Mouse (Mus musculus) cerebellum, adult 18-20 months (tissue): ENCODE measurements around the gene Hoxd10.

Source experiments
- DNase-seq, 2 experiments: peaks; one replicate each; pipeline ENCODE4 v3.0.0; 2021

Hoxd10 gene

DNA sequence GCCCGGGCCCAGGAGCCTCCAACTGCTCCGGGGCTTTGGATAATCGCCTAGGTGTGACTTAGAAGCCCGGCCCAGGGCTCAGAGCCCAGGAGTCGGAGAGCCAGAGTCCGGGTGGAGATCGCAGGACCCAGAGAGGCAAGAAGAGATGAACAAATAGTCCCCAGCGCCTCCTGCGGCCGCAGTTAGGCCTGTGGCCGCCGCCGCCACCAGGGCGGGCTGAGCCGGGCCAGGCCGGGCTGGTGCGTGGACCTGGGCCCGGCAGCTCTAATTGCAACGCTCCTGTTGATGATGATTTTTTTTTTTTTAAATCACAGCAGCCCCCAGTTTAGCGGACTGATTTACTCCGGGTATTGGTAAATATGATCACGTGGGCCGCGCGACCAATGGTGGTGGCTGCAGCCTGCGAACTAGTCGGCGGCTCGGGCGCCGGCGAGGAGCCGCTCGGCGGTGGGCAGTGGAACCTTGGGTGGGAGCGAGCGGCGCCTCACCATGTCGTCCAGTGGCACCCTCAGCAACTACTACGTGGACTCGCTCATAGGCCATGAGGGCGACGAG is 5.9 kb downstream of the Hoxd10 start, which contains the start of gene Hoxd9:
Gene Hoxd9 (plus strand): TSS at position 161 of the 555 bp plus-strand sequence.
- no peak for DNase-seq

DNA sequence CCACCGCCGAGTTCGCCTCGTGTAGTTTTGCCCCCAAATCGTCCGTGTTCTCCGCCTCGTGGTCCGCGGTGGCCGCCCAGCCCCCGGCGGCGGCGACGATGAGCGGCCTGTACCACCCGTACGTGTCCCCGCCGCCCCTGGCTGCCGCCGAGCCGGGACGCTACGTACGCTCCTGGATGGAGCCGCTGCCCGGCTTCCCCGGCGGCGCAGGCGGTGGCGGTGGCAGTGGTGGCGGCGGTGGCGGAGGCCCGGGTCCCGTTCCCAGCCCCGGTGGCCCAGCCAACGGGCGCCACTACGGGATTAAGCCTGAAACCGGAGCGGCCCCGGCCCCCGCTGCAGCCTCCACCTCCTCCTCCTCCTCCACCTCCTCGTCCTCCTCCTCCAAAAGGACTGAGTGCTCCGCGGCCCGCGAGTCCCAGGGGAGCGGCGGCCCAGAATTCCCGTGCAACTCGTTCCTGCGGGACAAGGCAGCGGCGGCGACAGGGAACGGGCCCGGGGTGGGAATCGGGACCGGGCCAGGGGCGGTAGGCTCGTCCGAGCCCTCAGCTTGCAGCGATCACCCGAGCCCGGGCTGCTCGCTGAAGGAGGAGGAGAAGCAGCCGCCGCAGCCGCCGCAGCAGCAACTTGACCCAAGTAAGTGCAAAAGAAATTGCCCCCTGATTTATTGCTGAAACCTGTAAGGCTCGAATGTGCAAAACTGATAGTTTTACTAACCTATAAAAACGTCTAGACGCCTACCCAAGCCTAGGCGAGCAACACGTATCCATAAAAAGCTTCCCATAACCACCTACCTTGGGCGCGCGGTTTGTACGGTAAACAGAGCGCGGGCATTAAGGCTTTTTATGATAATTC is 6.7 kb downstream of the Hoxd10 start:
- no peak for DNase-seq

DNA sequence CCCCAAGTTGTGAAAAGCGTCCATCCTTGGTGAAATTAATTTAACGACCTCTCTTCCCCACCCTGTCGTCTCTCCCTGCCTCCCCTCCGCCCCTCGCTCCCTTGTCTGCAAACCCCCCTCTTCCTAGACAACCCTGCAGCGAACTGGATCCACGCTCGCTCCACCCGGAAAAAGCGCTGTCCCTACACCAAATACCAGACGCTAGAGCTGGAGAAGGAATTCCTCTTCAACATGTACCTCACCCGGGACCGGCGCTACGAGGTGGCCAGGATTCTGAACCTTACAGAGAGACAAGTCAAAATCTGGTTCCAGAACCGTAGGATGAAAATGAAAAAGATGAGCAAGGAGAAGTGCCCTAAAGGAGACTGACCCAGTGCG is 7.3 kb downstream of the Hoxd10 start:
- DNase-seq = no peak

DNA sequence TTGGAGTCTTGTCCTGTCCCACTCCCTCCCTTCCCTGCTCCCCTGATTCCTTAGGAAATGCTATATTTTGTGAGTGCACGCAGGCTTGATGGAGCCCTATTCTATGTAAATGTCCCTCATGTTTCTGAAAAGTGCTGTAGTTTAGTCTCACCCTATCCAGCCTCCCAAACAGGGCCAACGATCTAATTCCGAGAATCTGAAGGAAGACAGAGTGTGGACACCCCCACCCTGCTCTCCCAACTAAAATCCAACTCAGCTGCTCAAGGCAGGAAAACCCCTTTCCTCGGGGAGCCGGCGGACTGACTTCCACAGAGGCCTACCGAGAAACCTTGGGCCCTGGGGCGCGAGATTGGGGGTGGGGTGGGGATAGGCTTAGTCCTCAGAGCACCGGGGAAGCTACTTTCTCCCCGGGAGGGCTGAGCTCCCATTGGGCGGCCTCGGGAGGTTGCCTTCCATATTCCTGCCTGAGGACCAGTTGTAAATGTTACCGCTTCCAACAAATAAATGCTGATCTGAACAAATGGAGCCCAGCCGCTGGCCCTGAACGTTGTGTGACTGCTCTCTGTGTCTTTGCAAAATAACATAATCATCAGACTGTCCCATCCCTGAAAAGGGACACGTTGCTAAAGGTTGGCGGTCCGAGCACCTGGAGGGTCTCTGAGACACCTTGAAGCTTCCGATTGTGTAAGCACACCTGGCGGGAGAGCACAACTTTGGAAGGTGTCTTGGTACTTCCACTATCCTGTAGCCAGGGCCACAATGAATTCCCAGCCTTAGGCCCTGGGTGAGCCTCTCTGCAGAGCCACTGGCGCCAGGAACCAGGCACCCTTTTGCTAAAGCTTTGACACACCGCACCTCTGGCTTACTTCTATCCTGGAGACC is 8.2 kb downstream of the Hoxd10 start:
- DNase-seq = no peak

DNA sequence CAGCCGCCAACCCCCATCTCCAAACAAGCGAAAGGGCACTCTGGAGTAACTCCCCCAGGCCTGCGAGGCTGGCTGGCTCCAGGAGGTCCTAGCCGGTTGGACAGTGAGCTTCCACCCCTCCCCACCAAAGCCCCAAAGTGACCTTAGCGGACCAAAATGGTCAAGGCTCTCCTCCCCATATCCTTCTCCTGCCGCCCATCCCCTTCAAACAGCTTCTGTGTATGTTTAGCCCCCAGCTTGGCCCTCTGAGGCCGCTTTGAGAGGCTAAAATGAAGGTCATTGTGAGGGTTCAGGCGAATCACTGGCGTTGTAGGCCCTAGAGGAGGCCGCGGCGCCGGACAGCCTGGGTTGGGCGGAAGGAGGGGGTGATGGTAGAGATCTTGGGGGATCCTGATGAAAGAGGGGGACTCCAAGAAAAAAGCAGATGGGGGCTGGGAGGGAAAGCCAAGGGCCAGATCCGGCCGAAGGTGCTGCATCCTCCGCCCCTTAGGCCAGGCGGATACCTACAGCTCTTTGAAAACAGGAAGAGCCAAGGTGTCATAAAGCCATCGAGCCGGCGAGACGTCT is 8.9 kb downstream of the Hoxd10 start:
- no peak for DNase-seq

DNA sequence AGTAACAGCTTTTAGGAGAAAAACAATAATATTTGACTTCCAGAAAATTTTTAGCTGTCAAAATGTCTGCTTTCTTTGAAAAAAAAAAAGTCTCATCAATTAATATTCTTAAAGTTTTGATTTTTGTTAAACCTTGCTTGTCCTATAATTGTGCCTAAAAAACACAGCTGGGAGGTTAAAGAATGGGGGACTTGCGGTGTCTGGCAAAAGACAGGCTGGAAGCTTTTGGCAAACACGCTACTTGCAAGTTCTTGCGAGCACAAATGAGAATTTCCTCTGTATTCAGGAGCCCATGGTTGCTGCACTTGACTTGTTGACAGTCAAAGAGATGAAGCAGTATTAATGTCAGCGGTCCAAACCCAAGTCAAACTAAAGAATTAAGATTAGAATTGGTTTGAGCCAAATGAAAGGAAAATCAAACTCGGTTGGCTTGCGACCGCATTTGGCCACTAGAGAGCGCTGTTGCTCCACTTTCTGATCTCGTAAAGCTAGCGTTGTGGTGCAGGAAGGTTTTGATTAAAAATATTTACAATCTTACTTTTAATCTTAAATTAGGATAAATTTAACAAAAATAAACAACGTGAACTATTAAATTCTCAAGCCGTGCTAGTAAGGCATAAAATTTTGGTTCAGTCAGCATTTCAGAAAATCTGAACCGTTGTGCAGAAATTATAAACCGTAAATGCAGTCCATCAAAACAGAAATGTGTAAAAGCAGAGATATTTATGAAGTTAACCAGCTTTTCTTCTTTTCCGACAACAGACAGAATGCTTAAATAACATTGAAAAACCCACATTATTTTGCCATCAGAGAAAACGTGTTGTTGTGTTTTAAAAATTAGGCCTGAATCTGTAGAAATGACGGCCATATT is 10.5 kb downstream of the Hoxd10 start:
- DNase-seq = peak; percentile 55 to 70

DNA sequence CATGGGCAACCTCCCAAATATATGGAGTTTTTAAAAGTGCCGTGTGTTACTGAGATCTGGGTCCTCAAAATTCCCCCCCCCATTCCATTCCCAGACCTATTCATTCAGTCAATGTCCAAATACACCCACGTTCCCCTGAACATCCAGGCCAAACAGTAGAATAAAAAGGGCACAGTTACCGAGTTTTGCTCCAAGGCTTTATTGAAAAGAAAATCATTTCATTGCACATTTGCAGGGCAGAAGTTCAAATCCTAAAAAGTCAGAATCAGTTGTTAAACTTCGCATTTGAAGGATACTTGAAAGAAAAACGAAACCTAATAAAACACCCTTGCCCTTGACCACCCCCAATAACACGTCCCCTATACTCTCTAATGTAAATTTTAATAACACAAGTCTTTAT is 11.1 kb downstream of the Hoxd10 start:
- no peak for DNase-seq

DNA sequence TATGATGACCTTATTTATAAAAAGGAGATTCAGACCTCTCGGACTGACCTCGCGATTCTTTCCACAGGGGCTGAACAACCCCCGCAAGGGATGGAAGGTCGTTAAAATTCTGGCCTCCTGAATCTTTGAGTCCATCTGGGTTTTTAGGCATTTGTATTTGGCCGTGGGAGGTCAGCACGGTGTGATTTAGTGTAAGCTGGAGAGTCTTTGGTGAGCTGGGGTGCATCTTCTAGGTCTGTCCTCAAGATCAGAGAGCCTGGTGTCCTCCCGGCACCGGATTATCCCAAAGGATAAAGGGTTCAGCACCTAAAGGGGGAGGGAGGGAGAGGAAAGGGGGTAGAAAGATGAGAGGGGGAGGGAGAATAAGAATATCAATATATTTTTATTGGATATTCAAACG is 11.6 kb downstream of the Hoxd10 start:
- no peak for DNase-seq

DNA sequence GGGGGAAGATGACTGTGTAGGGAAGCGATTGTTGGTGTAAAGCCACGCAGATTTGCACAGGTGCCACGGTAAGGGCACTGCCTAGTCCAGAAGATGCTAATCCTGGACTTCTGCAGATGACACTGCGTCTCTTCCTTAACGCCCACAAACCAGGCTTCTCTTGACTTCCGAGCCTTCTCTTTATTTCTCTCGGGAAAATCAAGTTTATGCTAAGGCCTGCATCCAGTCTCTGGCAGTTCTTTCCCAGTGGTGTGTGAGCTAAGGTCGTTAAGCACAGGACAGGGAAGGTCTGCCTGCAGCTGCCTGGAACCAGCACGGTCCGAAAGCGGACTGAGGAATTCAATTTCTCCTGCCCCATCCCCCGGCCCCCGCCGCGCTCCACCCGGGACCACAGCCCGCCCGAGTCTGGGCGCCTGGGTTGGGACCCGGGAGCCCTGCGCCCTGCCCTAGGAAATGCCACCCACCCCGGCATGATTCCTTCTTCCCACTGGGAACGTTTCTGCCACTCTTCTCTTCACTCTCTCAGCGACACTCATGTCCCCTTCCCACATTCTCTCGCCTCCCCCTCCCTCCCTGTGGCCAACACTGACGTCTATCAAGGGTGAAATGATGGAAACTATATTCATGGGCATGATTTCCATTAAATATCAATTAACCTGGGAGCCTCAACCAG is 12.1 kb downstream of the Hoxd10 start:
- DNase-seq = no peak

DNA sequence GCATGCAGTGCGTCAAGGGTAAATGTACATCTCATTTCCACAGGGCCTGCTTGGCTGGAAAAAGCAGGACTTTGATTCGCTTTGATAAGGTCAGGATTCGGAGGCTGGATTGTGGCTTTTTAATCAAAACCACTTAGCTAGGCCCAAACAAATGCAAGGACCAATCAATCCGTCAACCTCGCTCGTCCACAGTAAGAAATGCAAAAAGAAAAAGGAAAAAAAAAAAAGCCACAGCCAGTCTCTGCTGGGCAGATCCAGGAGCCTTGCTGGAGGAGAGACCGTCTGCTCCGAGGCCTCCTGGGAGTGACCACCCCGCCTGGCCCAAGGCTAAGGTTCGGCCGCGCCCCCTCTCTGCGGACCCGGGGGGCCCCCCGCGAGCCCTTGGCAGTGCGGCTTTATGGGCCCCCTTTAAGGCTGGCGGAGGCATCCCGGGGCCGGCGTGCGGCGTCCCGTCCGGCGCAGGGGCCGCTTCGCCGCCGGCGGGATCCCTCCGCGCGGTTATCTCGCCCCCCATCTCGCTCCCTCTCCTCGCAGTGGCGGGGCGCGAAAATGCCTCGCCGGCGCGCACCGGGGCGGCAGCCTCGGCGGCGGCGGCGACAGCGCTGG is 12.8 kb downstream of the Hoxd10 start, which contains the start of gene Hoxd8:
Gene Hoxd8 (plus strand): TSS at position 223 of the 606 bp plus-strand sequence.
- no peak for DNase-seq

DNA sequence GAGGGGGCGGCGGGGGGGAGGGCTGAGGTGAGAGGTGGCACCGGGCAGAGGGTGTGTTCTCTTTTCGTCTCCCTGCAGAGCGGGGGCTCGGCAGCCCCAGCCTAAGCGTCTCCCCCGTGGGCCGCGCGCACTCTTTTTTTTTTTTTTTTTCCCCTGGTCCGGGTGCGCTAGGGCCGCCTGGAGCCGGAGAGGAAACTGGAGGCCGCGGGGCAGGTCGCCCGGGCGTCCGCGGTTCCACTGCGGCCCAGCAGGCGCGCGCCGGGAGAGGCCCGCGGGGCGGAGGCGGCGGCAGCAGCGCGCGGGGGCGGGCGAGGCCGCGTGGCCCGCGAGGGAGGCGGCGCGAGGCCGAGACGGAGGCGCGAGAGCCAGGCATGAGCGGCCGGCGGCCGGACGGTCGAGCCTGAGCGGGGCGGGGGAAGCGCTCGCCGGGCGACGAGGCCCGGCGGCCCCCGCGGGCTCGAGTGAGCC is 13.3 kb downstream of the Hoxd10 start:
- no peak for DNase-seq

DNA sequence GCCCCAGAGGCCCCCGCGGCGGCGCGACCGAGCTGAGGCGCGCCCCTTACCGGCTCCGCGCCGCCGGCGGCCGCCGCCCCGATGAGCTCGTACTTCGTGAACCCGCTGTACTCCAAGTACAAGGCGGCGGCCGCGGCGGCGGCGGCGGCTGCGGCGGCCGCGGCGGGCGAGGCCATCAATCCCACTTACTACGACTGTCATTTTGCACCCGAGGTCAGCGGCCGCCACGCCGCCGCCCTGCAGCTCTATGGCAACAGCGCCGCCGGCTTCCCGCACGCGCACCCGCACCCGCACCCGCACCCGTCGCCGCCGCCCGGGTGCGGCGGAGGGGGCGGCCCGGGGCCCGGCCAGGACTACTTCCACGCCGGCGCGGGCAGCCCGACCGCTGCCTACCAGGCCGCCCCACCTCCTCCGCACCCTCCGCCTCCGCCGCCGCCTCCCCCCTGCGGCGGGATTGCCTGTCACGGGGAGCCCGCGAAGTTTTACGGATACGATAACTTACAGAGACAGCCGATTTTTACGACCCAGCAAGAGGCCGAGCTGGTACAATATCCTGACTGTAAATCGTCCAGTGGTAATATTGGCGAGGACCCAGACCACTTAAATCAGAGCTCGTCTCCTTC is 13.9 kb downstream of the Hoxd10 start:
- DNase-seq = no peak

DNA sequence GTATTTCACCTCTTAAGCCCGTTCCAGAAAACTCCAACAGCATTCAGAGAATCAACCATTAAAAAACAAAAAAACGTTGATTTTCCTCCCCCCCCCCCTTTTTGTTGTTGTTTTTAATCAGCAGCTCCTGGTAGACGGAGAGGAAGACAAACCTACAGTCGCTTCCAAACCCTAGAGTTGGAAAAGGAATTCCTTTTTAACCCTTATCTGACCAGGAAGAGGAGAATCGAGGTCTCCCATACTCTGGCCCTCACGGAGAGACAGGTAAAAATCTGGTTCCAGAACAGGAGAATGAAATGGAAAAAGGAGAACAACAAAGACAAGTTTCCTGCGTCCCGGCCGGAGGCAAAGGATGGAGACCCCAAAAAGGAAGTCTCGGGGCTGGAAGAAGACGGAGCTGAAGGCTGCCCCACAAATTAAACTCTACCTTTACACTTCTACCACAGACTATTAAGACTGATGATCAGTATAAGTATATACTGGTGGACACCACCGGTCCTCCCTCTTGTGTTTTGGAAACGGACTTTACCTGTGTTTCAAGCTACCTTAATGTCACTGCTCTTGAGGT is 14.8 kb downstream of the Hoxd10 start:
- no peak for DNase-seq

DNA sequence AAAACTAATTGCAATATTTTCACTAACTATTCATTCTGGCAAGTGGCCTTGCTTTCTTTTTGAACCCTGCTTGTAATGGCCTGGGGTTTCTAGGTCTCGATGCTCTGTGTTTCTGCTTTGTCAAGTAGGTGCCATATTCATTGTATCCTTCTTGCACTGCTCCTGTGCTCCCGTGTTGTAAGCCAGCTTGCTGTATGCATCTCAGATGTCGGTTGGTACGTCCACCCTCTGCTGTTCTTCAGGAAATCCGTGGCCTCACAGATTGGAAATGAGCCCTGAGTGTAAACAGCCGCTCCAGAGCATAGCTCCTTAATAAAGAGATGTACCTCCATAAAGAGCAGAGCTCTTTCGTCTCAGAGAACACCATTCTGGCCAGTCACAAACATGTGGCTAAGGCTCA is 15.9 kb downstream of the Hoxd10 start:
- DNase-seq = no peak

DNA sequence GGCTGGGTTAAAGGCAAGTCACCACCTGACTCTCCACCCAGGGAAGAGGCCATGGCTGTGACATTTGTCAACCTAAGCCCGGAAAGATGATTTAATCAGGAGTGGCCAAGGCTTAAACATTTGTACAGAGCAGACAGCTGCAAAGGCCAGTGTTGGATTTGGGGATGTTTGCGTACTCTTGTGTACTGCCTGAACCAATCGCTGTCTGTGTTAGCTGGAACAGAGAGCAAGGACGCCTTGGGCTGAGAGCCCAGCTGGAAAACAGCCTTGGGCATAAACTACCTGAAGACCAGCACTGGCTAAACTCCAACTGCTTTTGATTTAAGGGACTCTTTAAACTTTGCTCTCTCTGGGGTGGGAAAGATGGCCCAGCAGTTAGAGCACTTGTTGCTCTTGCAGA is 17.0 kb downstream of the Hoxd10 start:
- no peak for DNase-seq

DNA sequence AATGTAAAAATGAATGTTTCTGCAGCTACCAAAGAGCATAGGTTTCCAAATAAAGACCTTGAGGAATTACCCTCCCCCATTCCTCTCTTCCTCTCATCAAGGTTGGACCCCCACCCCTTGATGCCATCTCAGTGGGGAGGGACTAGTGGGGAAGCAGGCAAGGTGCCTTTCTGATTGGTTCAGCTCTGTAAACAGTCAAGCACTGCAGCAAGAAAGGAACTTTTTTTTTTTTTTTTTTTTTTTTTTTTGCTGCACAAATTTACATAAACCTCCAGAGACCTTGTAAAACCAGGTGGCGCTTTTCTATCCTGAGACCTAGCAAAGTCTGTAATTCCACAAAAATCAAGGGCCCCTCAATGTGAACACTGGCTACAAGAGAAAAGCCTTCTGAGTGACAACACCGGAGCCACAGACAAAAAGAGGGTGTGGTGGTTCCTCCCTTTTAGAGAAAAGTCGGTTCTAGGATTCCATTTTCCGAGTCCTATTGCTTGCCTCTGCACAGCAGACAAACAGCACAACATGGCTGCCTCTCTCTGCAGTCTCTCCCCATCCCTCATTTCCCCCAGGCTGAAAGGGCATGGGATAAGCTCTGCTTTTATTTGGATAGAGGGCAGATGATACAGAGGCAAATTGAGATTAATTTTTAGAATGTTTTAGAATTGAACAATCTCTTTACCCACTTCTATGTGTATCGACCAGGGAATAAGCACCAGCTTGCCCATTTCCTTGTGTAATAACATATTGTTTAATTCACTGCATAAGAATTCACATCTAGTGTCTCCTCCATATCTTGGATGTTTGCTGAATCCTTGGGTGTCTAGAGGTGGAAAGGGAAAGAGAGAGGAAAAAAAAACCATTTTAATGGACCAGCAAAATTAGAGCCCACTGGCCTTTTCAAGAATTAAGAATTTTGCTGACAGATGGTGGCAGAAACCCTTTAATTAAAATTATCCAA is 18.0 kb downstream of the Hoxd10 start:
- DNase-seq = no peak

DNA sequence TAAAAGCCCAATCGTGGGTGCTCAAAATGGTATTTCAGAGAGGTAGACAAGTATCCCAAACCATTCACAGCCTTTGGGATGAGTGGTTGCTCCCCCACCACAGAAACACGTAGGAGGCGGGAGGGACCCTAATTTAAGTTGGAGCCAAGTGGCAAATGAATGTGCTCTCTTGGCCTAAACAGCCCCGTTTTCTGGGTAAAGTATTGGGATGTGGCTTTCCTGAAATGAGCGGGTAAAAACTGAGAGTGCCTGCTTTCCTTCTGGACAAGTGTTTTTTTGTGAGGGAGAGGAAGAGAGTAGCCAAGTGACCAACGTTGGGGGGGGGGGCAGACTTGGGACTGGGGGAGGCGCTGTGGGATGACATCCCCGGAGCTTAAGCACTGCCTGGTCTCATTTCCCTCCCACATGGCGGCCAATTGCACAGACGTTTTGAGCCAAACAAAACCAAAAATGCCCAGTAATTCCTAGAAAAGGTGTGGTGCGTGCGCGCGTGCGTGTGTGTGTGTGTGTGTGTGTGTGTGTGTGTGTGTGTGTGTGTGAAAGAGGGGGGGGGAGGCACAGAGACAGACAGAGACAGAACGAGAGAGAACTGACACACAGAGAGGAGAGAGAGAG is 19.3 kb downstream of the Hoxd10 start:
- no peak for DNase-seq
